Mouse (Mus musculus) adrenal gland, adult 8-10 months (tissue): ENCODE data around the gene Eef1akmt1. TPM values are rescaled to one million over a fixed set of nuclear protein-coding genes. Genes with fewer than 3 reads are reported as not detected.

Experiments
- DNase-seq: peaks from one replicate; pipeline ENCODE4 v3.0.0; 2022
- total RNA-seq, 4 experiments: library from RNA; stranded (reverse); gene quantifications; 2 replicates each; pipeline ENCODE4 v1.2.4; 2022

Eef1akmt1 gene
- total RNA-seq = 10 to 100 TPM; 25.7 to 31.8 (median 28.9) TPM

DNA sequence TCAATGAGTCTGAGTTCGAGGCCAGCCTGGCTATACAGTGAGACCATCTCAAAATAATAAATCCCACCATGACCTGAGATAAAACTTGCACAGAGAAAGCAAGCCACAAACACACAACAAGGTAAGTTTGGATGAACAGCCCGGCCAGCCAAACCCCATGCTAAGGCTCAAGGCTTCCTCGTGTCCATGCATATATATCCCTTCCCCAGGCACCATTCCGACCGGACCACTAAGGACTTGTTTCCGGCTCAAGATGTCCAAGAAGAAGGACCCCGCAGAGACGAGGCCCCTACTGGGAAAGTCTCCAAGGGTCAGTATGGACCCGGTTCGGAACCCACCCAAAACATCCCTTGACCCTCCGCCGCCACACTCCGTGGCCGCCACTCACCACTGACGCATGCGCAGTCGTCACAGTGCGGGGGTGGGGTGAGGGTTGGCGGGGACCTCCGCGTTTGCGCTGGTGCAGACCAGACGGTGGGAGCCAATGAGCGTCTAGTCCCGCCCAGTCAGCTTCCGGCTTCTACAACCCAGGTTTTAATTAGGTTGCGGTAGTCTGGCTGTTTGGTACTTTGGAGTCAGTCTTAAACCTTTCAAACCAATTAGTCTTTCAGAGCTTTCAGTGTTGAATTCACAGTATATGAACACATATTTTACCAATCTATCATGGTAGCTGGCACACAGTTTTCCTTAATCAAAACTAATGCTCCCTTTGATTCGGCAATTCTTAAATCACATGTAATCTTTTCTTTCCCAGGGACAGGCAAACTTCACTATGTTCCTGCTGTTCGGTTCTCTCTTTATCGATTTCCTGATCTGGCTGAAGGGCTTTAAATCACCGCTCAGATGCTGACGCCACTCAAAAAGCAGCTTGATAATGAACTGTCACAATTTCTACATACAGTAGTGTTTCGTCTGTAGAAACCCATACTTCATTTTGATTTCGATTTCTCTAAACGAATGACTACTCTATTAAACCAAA, at the start of gene Eef1akmt1:
Gene Eef1akmt1, minus strand, starts transcription at position 458 of the 979 bp plus-strand sequence.
- DNase-seq = peak; percentile 94

DNA sequence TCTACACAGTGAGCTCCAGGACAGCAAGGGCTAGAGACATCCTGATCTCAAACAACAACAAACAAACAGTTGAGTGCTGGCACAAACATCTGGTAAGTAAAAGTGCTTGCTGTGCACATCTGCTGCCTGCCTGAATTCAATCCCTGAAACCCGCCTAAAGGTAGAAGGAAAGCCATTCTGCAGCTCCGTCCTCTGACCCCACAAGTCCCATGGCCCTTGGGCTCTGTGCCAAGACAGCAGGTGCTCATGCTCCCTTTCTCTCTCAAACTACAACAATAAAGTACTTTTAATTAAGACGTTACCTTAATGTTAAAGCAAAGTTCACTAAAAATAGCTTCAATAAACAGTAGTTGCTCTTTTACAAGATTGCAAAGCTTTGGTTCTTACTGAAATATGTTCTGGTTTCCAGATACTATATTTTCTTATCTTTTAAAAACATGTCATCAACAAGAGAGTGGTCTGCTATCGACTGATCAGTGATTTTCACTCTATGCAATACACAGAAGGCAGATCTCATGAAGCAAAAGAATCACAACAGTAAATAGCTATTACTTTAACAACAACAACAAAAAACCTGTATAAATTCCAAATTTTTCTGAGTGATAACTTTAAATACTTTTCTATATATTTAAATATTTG, 49.3 kb upstream of the Eef1akmt1 start:
- DNase-seq = no peak

DNA sequence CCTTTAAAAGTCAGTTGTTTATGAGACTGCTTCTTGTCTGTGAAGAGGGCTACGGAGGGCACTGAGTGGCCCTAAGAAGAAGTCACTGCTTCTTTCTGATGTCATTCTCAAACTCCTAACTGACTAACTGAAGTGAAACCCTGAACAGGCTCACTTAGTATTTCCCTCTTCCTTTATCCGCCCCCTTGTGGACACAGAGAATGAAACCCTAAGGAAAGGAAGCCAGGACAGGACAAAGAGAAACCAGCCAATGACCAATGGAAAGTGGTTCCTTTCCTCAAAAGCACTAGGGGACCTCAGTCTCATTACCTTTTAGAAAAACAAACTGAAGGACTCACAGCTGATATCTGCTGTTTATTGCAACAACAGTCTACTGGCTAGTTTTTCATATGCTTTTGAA, 48.1 kb upstream of the Eef1akmt1 start:
- DNase-seq = peak; percentile 29

DNA sequence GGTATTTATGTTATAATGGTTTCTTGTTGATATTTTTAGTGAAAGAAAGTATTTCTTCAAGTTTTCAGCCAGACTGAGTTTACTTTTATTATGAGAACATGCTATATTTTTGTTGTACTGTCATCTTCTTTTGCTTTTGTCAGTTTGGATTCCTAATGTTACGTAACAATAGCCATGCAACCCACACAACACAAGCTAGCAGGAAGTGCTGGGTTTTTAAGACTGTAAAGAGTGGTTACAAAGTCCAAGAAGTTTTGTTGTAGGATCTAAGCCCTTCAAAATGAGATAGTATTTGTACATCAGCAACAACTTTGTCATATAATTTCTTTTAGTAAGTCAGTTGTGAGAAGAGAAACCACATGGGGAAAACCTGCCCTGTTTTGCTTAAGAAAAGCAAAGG, 46.3 kb upstream of the Eef1akmt1 start:
- DNase-seq = no peak

DNA sequence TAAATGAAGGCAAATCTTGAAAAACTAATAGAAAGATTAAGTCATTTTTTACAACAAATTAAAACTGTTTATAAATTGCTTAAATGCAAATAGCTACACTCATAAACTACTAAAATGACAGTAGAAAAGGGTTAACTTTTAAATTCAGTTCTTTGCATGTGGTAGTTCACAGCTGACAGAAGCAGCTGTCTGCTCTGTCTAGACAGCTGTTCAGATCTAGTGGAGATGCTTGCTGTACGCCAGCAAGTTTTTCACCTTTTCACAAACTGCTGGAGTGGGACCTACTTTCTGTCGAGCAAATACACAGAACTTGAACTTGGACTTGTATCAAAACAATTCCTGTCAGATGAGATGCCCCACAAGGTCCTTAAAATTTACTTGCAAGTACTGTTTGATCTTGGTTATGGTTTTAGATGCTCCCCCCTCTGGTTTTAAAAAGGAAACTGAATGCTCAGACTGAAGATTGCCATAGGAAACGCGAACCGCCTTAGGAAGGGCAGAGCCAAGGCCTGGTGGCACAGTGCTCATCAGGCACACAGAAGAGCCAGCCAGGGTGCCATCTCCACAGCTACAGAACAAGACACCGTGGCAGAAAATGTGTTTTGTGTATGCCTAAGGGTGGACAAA, 45.0 kb upstream of the Eef1akmt1 start:
- no peak for DNase-seq

DNA sequence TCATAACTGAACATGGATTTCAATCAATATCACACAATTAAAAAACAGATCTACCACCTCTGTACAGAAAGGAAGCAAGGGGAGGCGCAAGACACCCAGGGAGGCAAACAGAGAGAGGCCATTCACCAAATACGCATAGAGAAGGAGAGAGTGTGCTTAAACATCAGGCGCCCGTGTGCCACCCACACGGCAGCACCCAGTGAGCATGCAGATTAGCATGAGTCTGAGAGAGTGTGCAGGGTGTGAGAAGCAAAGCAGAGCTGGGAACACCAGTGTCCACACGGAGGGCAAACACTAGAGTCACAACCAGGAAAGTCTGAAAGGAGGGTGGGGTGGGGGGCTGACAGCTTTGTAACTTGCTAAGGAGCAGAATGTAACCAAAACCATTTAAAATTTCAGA, 44.4 kb upstream of the Eef1akmt1 start:
- DNase-seq = no peak

DNA sequence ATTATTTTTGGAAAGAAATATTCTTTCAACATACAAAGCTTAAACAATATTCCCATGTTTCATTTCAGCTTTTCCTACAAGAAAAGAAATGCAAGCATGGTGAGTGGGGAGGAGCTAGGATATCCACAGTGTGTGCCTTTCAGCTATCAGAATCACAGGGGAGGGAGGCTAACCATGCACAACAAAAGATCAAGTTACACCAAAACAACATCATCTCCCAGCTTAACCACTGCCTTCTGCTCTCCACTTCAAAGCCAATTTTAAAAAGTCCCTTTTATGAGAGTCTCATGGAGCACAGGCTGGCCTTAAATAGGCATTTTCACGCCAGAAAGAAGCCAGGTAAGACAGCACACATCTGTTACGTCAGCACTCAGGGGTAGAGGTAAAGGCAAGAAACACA, 39.6 kb upstream of the Eef1akmt1 start:
- DNase-seq = no peak

DNA sequence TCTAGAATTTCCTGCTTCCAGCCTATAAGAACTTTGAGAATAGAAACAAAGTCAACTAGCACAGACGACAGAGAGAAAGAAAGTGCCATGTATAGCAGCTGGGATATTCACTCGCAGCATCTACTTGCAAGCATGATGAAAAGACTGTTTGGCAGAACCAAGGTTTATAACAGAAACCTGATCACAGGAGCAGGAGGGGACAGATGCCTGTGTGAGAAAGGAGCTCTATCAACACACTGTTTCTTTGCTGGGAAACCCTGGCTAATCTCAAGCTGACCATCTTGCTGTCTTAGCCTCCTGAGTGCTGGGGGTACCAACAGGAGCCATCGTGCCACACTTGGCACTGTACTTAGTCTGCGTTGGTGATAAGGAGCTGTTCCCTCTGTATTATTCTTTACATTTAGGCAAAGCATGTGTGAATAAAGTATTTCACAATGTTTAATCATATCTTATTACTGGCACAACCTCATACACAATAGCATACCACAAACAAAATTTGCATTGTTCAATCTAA, 38.5 kb upstream of the Eef1akmt1 start:
- no peak for DNase-seq

DNA sequence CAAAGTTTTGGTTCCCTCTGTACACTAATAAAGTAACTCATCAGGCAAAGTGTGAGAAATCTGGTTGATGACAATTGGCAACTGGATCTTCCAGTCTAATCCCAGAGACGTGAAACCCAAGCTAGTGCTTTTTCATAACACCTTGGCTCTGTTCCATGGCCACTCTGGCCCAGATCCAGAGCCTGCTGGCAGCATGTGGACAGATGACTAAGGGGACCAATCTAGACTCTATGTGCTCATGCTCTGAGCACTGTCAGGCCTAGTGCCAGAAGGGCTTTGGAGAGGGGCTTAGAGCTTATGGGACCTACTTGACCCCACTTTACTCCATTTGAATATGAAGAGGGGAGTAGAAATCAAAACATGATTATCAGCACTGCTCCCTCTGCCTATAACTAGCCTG, 36.1 kb upstream of the Eef1akmt1 start:
- peak; percentile 95 for DNase-seq

DNA sequence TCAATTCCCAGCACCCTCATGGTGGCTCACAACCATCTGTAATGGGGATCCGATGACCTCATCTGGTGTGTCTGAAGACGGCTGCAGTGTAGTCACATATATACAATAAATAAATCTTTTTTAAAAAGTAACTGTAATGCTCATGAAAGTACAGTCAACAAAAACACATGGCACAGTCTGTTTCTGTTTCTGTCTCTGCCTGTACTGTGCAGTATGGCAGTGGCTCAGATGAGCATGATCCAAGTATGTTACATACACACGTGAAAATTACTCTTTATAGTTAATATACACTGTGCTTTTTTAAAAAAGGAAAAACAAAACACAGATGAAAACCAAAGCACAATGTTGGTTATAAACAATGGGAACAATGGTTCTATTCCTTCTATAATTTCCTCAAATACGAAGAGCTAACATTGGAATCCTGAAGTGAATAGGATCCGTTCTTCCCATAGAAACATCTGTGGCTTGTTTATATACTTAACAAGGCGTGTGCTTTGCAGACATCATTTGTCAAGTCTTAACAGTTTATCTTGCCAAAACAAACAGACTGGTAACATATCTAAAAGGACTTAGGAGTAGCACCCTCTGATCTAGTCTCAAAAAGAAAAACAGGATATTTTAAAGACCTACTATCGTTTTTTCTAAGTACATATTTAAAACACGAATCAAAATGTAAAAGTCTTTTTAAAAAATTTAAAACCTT, 35.4 kb upstream of the Eef1akmt1 start:
- no peak for DNase-seq

DNA sequence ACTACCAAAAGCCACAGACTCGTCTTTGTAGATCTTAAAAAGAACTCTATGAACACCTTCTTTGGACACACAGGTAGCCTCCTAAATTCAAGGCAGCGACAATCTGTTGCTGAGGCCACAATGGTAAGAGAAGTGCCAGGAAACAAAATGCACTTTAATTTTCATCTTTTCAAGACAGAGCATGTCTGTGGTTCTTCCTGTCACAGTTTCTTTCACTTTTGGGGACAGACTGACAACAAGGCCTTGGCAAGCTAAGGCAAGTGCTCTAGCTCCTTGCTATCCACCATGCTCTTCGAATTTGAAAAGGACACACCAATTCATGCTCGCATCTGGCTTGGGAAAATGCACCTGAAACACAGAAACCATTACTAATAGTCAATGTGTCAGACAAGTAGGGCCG, 21.9 kb upstream of the Eef1akmt1 start:
- DNase-seq = no peak

DNA sequence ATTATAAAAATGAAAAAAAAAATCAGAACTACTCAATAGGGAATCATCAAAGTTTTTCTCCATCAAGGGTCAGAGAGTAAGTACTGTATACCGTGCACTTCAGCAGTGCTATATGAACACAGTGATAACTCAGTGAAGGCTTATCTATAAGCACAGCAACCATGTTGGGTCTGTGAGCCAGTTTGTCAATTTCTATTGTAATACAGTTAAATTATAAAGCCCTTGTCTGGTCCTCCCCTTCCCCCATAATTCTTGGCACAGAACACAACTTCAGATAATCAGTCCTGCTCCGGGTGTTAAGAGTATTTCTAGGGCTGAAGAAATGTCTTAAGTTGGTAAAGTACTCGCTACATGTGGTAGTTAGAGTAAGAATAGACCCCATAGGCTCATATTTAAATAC, 20.4 kb upstream of the Eef1akmt1 start:
- DNase-seq = no peak

DNA sequence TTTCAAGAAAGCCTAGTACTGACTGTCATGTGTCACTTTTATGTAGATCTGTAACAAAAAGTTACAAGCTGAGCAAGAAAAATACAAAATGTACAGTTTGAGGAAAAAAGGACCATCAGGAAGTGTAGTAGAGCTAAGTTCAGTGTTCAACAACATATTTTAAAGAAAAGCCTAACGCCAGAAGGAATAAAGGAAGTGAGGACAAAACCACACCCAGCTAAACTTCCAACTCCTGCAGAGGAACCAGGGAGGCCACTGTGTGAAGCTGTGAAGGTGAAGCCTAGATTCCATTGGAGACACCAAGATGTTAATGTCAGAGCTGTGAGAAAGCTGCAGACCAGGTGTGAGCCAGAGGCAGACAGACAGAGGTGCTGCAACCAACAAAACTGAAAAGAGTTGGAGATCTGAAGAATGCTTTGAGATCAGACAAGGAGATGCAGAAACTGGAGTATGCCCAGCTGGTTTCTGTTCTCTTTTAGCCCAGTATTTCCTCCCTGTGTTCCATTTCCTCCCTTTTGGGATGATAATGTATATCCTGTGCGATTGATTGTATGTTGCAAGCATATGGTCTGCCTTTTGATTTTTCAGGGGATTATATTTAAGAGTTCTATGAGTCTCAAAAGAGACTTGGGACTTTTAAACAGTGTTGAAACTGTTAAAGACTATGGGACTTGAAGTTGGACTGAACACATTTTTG, 5.1 kb upstream of the Eef1akmt1 start:
- DNase-seq = no peak

DNA sequence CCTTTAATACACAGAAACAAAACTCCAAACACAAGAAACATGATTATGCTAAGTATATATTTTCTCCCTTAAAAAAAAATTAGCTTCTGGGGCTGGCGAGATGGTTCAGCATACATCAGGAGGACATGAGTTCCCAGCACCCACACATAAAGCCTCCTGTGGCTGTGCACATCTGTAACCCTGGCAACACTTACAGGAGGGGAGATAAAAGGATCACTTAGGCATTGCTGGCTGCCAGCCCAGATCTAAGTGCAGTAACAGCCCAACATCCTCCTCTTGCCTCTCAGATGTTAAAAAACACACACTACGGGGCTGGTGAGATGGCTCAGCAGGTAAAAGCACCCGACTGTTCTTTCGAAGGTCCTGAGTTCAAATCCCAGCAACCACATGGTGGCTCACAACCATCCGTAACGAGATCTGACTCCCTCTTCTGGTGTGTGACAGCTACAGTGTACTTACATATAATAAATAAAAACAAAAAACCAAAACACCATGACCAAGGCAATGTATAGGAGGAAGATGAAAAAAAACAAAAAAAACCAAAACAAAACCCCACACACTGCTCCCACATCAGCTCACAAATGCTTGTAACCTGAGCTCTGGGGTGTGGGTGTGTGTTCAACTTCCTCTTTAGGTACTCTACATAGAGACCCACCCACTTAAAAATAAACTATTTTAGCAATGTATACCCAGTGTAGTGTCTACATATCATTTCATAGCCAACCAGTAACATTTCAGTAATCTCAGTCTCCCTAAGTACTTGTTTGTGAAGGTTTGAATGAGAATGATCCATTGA, 3.6 kb upstream of the Eef1akmt1 start:
- no peak for DNase-seq

DNA sequence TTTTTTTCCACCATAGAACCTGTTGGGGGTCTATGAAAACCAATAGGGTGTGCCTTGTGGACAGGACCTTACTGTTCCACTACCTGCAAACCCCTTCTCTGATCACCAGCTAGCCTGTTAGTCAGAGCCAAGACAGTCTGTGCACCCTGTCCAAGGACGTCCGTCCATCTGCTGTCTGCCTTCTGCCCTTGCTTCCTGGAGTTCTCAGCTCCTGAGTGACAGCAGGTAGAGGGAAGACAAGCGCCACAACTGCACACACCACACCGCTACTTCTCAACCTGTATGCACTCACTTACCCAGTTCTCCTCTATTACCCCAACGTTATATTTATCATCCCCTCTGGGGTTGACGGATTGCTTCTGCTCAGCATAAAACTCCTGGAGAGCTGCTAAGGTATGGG, 5.8 kb downstream of the Eef1akmt1 start:
- DNase-seq = no peak

DNA sequence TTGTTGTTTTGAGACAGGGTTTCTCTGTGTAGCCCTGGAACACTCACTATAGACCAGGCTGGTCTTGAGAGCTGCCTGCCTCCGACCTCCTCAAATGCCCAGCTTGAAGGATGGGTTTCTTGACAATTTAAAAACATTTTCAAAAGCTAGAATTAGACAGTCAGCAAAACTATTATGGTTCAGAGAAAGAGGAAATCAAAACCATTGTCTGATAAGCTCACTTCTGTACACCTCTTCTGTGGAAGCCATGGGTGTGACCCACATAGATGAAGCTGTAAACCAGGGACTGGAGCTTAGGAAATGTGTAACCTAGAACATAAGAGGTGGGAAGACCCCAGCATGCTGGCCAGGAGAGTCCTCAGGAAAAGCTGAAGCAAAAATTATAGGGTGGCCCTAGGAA, 14.5 kb downstream of the Eef1akmt1 start:
- no peak for DNase-seq

DNA sequence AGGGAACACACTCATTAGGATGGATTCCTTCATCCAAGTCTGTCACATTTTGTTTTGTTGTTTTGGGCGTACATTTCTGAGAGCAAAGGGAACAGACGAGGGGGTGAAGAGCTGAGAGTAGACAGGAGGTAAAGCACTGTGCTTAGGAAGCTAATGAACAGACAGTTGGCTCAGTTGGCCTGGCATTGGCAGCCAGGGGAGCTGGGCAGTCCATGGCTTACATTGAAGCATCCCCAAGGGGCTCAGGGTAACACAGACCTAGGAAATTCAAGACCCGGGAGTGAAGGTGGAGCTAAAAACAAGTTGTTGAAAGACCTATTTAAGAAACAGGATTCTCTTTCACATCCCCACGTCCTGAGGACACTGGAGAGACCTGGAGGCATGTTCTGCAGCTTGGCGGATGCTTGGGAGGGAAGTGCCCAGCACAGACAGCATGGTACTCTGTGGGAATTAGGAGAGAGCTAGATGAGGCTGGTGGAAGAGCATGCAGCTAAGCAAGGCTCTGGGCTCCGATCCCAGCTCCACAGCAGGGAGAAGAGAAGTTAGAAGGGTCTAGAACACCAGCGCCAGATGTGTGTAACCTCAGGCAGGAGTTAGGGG, 15.8 kb downstream of the Eef1akmt1 start:
- DNase-seq = no peak

DNA sequence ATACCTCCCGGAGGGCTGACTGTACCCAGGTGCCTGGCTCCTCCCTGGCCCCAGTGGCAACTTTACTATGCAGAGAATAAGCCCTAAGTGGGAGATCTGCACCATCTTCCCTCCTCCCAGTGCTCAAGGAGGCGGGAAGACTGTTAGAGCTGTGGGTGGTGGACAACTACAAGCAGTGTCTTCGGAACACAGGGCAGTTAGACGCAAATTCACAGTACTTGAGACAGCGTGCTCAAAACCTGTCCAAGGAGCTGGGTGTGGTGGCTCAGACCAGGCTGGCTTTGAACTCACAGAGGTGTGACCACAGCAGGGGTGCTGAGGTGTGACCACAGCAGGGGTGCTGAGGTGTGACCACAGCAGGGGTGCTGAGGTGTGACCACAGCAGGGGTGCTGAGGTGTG, 17.0 kb downstream of the Eef1akmt1 start:
- DNase-seq = no peak

DNA sequence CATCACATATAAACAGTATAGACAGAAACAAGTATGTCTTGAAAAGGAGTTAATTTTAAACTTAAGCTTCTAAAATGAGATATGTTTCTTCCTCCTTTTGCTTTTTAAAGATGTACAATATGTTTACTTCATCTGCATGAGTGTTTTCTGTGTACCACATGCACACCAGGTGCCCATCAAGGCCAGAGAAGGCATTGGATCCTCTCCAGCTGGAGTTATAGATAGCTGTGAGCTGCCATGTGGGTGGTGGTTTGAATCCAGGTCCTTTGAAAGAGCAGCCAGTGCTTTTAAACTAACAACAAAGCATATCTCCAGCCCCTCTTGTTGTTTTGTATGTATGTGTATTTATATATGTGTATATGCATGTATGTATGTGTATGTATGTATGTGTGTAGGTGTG, 18.5 kb downstream of the Eef1akmt1 start:
- DNase-seq = no peak

DNA sequence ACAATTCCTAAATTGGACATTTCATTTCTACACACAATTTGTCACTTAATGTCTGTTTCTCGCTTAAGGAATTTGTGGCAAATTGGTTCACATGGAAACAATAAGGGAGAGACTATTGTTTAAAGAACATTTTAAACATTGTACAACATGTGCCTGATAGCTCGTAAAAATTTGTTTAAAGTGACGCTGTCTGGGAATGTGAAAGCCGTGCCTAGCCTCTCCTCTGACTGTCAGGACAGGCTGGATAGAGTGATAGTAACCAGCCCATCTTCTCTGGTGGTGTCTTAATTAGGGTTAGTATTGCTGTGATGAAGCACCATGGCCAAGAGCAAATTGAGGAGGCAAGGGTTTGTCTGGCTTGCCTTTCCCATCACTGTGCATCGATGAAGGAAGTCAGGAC, 24.4 kb downstream of the Eef1akmt1 start:
- DNase-seq = no peak
